In the genomic region with DNA sequence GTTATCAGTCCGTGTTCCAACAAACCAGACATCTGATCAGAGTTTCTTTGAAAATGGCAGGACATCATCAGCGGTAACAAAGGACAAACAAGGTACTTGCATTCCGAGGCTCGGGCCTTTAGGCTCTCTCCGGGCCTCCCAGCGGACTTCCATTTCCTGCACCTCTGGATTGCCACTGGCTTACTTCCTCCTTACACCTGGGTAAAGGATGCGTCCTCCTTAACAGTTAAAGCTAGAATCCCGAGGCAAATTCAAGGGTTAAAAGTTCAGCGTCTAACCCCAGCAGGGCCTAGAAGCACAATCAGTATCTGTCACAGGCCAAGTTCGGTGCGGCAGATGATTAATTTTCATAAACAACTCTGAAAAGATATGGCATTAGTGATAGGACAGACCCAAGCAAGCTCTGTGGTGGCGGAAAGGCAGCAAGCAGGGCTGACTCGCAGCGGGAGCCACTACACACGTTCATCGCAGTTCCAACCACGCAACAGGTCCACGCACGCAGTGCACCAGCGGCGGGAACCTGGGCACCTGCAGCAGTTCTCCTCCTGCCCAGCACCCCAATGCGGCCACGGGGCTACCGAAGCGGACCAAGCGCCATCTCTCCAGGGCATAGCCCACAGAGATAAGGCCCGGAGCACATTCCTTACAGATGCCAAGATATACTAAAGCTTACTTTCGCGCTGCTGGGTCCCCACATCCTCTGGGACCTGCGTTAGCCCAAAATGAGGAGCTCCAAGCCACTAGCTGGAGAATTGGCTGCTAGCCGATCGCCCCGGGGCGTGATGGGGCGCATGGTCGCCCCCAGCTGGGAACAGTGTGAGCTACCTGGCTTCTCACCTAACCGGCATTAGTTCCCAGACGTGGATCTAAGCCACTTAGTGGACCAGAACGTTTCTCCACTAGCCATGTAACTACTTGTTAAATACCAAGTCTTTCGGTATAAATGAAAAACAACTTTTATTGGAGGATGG, we compare ENCODE assay signal across 8 mouse cellular contexts. TPM values are rescaled to one million over a fixed set of nuclear protein-coding genes. Genes with fewer than 3 reads are reported as not detected.
DNase-seq lines count a peak whose midpoint lies in the region; ATAC-seq and TF ChIP-seq lines count a peak whose summit lies in the region.

No protein-coding gene starts in this region.

- 1% methylated on average over 40 of the region's 40 CpGs for WGBS in liver, embryonic 11.5 days
- 2% methylated on average over 40 of the region's 40 CpGs for WGBS in midbrain, postnatal 0 days
- 2% methylated on average over 40 of the region's 40 CpGs for WGBS in stomach, postnatal 0 days

- peak overlapping the region; percentile 75 for H3K9ac ChIP-seq in liver, embryonic 11.5 days (ENCODE audit: low read depth, low read length)
- H3K9ac ChIP-seq in midbrain, postnatal 0 days (replicated peaks; ENCODE audit: low read length, poor library complexity, severe bottlenecking), result peak overlapping the region; percentile 59
- H3K9ac ChIP-seq in stomach, postnatal 0 days (ENCODE audit: low read length), result peak overlapping the region; percentile 80

- peak; percentile 13; the same call in 1 of the 2 replicates for TF ChIP-seq CTCF in midbrain, postnatal 0 days (IDR thresholded peaks at IDR 0.05)
- TF ChIP-seq CTCF in stomach, postnatal 0 days (IDR thresholded peaks at IDR 0.05; ENCODE audit: low read depth), result peak; percentile 47

- DNase-seq in layer of hippocampus, adult 11-12 months (ENCODE audit: low spot score), result peak; percentile 18
- DNase-seq in layer of hippocampus, adult 9-11 months, result no peak
- peak; percentile 41 to 58 for DNase-seq in cerebellum, adult 18-20 months
- DNase-seq in liver, embryonic 11.5 days (ENCODE audit: low spot score), result peak; percentile 63
- DNase-seq in midbrain, postnatal 0 days (ENCODE audit: low spot score), result peak; percentile 38
- peak; percentile 78 for DNase-seq in stomach, postnatal 0 days (ENCODE audit: low spot score)

- ATAC-seq in frontal cortex, adult (ENCODE audit: low TSS enrichment), result peak; percentile 32; the same call in 1 of the 2 replicates
- ATAC-seq in inflammation-experienced regulatory T-cells, adult 6 months, result peak; percentile 24
- peak; percentile 60 for ATAC-seq in liver, embryonic 11.5 days (replicated peaks; ENCODE audit: low FRiP score)
- ATAC-seq in midbrain, postnatal 0 days (ENCODE audit: low FRiP score), result peak; percentile 32; the same call in 1 of the 2 replicates
- peak; percentile 58 for ATAC-seq in stomach, postnatal 0 days (ENCODE audit: low FRiP score, low TSS enrichment)

- peak overlapping the region; percentile 98 for H3K4me2 ChIP-seq in liver, embryonic 11.5 days
- peak overlapping the region; percentile 99 for H3K4me2 ChIP-seq in midbrain, postnatal 0 days (ENCODE audit: low read depth, low read length, poor library complexity, severe bottlenecking)
- H3K4me2 ChIP-seq in stomach, postnatal 0 days (replicated peaks; ENCODE audit: low read depth), result peak overlapping the region; percentile 91

- TF ChIP-seq EP300 in stomach, postnatal 0 days (optimal IDR thresholded peaks at IDR 0.05), result no peak

- peak overlapping the region; percentile 81 for H3K4me3 ChIP-seq in liver, embryonic 11.5 days (ENCODE audit: low read depth, low read length)
- H3K4me3 ChIP-seq in midbrain, postnatal 0 days (ENCODE audit: low read depth, low read length), result peak overlapping the region; percentile 63
- peak overlapping the region; percentile 78 for H3K4me3 ChIP-seq in stomach, postnatal 0 days (ENCODE audit: low read depth, low read length)

- H3K27me3 ChIP-seq in liver, embryonic 11.5 days (replicated peaks; ENCODE audit: control insufficient read depth, insufficient read depth, low read length), result no peaks in the 10 kb centered on the region
- H3K27me3 ChIP-seq in midbrain, postnatal 0 days (ENCODE audit: insufficient read depth, low read length), result peaks cover 4% of the 10 kb centered on the region; the same call in 1 of the 2 replicates
- no peaks in the 10 kb centered on the region for H3K27me3 ChIP-seq in stomach, postnatal 0 days (ENCODE audit: control insufficient read depth, insufficient read depth, low read length)

- H3K4me1 ChIP-seq in liver, embryonic 11.5 days (replicated peaks; ENCODE audit: control insufficient read depth, insufficient read depth, low read length), result peaks cover 13% of the 10 kb centered on the region
- H3K4me1 ChIP-seq in midbrain, postnatal 0 days (ENCODE audit: insufficient read depth, low read length), result 0 out of 2 replicates have a peak, but pooled peaks cover 3% of the 10 kb centered on the region
- 0 out of 2 replicates have a peak, but pooled peaks cover 4% of the 10 kb centered on the region for H3K4me1 ChIP-seq in stomach, postnatal 0 days (replicated peaks; ENCODE audit: control insufficient read depth, insufficient read depth)

- no peaks in the 10 kb centered on the region for H3K36me3 ChIP-seq in liver, embryonic 11.5 days (ENCODE audit: control insufficient read depth, insufficient read depth, low read length)
- no peaks in the 10 kb centered on the region for H3K36me3 ChIP-seq in midbrain, postnatal 0 days (ENCODE audit: insufficient read depth, low read length)
- no peaks in the 10 kb centered on the region for H3K36me3 ChIP-seq in stomach, postnatal 0 days (ENCODE audit: control insufficient read depth, insufficient read depth, low read length)

- H3K27ac ChIP-seq in liver, embryonic 11.5 days (ENCODE audit: low read depth, low read length), result no peak overlapping the region
- no peak overlapping the region for H3K27ac ChIP-seq in midbrain, postnatal 0 days (ENCODE audit: low read depth, low read length)
- H3K27ac ChIP-seq in stomach, postnatal 0 days (replicated peaks), result peak overlapping the region; percentile 90

- H3K9me3 ChIP-seq in liver, embryonic 11.5 days (ENCODE audit: control insufficient read depth, low read length), result no peaks in the 10 kb centered on the region
- H3K9me3 ChIP-seq in midbrain, postnatal 0 days (ENCODE audit: low read length), result no peaks in the 10 kb centered on the region
- H3K9me3 ChIP-seq in stomach, postnatal 0 days (ENCODE audit: control insufficient read depth, low read length), result no peaks in the 10 kb centered on the region

RNA-seq across cellular contexts. Expression of a gene that starts 1.0 kb away (rescaled TPM):
- polyA plus RNA-seq in inflammation-experienced regulatory T-cells, adult 6 months (2017; shearing (Covaris generic)), result 1 to 10 TPM; 2.3 to 4.3 (median 2.4) TPM
- 5.6 and 5.8 TPM in 2 replicates for polyA plus RNA-seq in liver, embryonic 11.5 days (2014; fragmentation: Nextera tagmentation; extraction: Ambion mirVana)
- 19.1 and 38.6 TPM in 2 replicates for total RNA-seq in midbrain, postnatal 0 days (2014; rRNA removed)
- polyA plus RNA-seq in midbrain, postnatal 0 days (2015; fragmentation: Nextera tagmentation; extraction: Ambion mirVana), result 4.2 and 4.6 TPM in 2 replicates
- polyA plus RNA-seq in stomach, postnatal 0 days (2015; fragmentation: Nextera tagmentation; extraction: Ambion mirVana), result 14.9 and 16.2 TPM in 2 replicates
